Mouse (Mus musculus) liver, embryonic 14.5 days (tissue): ENCODE measurements around the gene Vamp8.

Experiments used
- CTCF ChIP-seq: IDR thresholded peaks from 2 replicates; pipeline ENCODE4 v1.5.1; 2016; ENCODE audit warnings: antibody characterized with exemption, low read depth, control low read depth
- EP300 ChIP-seq: IDR thresholded peaks from 2 replicates; pipeline ENCODE4 v1.6.1; 2016; ENCODE audit warnings: antibody characterized with exemption, low read depth

DNA sequence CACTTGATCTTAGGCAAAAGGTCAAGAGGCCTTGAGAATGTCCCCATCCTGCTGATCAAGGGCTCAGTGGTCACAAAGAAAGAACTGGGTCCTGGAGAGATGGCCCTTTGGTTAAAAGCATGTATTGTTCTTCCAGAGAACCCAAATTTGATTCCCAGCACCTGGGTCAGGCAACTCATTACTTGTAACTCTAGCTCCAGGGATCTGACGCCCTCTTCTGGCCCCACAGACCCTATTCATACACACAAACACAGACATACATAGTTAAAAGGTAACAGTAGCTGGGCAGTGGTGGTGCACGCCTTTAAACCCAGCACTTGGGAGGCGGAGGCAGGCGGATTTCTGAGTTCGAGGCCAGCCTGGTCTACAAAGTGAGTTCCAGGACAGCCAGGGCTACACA lies 1.8 kb upstream of the Vamp8 start:
- TF ChIP-seq CTCF: peak; percentile 32; the same call in 1 of the 2 replicates
- no peak for TF ChIP-seq EP300
